Mouse (Mus musculus) gastrocnemius, postnatal 4 days (tissue): Measurements from ENCODE around the gene Tram2. TPM values are rescaled to one million over a fixed set of nuclear protein-coding genes. Genes with fewer than 3 reads are reported as not detected.

ENCODE experiments used
- DNase-seq, 2 experiments: peaks; one replicate each; pipeline ENCODE4 v3.0.0; 2021 to 2022; ENCODE audit warnings: low spot score in 2 of 2, mixed read lengths in 2 of 2
- long read RNA-seq, 2 experiments: library from polyadenylated mRNA; stranded (forward); transcript quantifications; one replicate each; pipeline ENCODE4 v2.0.0; 2021
- total RNA-seq, 2 experiments: library from RNA; stranded (reverse); gene quantifications; 2 replicates each; pipeline ENCODE4 v1.2.3; 2021

The Tram2 gene
- total RNA-seq: 10 to 100 TPM; 20.8 to 21.6 TPM
- long read RNA-seq, experiment 1, full-length matches to known transcripts: 3 of 5 reads
- long read RNA-seq, experiment 1, partial matches to known transcripts: 0 of 5 reads
- long read RNA-seq, experiment 1, other reads (novel, unspliced or antisense): 2 of 5 reads
- long read RNA-seq, experiment 2, full-length matches to known transcripts: 3 of 9 reads
- long read RNA-seq, experiment 2, partial matches to known transcripts: 0 of 9 reads
- long read RNA-seq, experiment 2, other reads (novel, unspliced or antisense): 6 of 9 reads

DNA sequence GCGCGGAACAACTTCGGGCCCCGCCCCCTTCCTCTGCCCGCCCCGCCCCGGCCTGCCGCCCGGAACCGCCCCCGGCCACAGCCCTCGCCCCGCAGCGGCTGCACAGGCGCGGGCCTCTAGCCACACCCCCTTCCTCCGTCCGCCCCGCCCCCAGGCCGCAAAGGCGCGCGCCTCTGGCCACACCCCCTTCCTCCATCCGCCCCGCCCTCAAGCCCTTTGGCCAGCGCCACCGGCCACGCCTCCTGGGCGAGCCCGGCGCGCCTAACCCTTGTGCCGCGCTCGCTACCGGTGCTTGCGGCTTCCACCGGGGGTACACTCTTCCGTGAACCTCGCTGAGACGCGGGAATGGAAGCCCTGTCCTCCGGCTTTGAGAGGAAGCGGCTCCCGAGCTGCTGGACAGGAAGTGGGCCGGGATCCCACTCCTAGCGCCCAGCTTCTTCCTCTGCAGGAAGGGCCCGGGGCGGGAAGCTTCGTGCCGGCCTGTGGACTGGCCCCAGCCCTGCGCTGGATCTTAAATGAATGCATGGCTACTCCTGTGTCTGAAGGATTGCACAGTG is at the start of gene Tram2:
Gene Tram2, minus strand, starts transcription at position 13 of the 557 bp plus-strand sequence.
- peak; percentile 98 to 99 for DNase-seq

GRCm38 (mm10) chr1:21124713-21125336 is 45.8 kb upstream of the Tram2 start:
- DNase-seq: no peak

- no peak for DNase-seq
Observed at GRCm38 (mm10) chr1:21103784-21104183, 24.8 kb upstream of the Tram2 start.

- peak in 1 of 2 experiments; percentile 53 for DNase-seq
Observed at GRCm38 (mm10) chr1:21101221-21102006, 22.4 kb upstream of the Tram2 start.

DNA sequence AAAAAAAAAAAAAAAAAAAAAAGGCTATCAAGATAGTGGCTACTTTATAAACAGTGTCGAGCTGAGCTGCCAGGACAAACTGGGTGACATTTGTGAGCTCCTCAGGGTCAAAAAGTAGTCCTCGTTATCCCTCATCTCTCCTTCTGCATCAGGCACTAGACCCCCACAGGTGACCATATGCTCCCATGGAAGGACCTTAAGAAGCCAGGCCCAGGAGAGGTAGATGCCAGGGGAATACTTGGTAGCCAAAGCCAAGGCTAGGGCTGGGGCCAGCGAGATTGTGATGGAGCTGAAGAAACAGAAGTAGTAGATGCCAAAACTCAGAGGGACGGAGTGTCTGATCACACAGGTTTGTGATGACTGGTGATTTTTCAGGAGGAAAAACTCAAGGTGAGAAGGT is 21.7 kb upstream of the Tram2 start:
- no peak for DNase-seq

GRCm38 (mm10) chr1:21097001-21097989 is 18.3 kb upstream of the Tram2 start:
- DNase-seq: no peak

DNA sequence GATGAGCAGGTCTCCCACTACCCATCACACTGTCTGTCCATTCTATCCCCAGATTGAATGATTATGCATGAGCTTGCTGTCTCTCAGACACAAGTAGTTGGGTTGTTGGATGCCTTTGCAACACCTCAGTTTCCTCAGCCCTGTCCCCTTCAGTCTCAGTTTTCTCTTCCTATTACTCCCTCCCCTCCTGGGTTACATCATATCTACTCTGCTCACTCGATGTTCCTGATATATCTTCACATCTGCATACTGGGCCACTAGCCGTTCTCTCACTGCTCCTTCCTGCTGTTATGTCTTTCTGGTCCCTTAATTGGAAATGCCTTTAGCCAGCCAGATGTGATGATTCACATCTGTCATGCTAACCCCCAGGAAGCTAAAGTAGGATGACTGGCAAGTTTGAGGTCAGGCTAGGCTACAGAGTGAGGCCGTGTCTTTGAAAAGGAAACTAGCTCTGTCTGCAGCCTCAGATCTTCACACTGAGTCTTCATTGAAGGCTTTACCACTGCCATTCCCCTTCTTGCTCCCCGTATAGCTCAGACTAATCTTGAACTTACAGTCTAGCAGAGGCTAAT is 15.7 kb upstream of the Tram2 start:
- DNase-seq: no peak

DNA sequence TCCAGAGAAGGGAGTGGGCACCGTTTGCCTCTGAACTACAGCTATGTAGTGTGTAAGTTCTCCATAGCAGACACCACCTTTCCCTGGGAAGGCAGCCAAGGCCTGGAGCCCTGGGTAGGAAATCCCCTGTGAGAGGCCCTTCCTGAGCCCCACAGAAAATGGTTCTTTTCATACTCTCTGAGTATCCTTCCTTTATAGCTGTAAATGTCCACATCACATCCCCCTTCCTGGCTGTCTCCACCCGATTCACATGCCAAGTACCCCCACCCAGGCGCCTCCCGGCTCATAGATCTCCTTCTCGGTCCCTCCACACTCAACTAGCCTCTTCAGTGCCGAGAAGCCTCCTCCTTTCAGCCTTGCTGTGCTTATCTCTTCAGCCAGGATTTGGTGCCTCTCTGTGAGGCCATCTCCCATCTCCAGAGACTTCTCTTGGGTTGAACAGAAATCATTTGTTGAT is 10.7 kb upstream of the Tram2 start:
- DNase-seq: no peak

- no peak for DNase-seq
Observed at GRCm38 (mm10) chr1:21086291-21086690, 7.3 kb upstream of the Tram2 start.

DNA sequence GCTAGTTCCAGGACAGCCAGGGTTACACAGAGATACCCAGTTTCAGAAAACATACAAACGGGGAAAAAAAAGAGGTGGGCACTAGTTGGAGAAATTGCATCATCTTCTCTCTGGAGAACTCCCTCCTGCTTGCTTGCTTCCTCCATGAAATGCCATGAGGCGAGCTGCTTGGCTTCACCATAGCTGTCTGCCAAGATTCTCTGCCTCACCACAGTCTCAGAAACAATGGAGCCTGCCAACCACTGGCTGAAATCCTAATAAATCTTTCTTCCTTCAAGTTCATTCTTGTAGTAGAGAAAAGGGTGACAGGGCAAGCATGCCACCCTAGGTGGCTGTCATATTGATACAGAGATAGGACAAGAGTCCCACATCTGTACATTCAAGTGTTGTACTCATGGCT is 5.6 kb upstream of the Tram2 start:
- no peak for DNase-seq

DNA sequence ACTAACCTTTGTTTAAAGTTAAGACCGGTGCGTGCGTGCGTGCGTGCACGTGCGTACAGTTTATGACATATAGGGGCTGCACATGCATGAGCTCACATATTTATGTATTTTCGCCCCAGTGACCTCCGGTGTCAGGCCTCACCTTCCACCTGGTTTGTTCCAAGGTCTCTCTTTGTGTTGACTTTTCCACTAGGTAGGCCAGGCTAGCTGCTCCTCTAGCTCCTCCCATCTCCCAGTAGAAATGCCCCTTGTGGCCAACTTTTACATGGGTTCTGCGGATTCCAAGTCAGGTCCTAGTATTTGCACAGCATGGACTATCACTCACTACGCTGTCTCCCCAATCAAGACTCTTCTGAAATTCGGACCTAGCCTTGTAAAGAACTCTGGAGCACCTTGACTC is 1.3 kb upstream of the Tram2 start:
- DNase-seq: no peak

DNA sequence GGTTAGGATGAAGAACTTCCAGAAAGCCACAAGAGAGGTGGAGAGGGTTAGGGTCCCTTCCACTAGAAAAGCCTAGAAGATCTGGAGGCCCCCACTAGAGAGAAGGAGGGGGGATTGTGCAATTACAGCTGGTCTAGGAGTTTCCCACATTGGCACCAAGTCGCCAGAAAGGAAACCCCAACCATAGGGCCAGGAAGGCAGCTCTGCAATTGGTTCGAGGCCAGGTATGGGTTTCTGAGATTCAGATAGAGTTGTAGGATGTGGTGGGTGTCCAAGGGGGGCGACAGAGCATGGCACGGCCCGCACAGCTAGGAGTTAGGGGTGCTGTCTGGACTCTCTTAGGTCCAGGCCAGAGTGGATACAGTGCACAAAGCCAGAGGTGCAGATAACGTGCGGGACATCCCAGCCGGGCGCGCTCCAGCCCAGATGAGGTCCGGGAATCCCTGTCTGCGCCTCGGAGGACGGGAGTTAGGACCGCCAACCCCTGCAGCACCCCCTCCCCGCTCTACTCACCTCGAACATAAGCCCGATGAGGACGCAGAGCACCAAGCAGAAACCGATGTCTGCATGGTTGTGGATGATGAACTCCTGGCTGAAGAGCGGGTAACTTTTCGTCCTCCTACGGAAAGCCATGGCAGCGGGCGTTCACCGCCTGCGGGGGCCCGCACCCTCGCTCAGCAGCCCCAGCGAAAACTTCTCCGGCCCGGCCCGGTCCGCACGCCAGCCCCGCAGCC is 381 bp downstream of the Tram2 start:
- peak; percentile 23 to 51 for DNase-seq

DNA sequence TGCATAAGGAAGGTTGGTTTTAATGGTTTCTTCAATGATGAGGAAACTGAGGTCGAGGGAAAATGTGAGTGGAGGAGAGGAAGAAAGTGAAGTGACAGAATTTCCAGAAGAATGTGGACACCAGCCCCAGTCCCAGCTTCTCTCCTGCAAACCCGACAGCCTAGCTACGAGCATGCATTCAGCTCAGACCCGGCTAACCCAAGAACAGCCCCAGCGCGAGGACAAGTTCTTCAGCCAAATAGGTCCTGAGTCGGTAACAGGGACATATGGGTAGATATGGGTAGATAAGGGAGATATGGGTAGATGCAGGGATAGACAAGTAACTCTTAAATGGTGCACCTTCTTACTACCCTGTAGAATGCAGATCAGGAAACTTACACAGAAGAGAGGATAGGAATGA is 1.4 kb downstream of the Tram2 start:
- DNase-seq: no peak

DNA sequence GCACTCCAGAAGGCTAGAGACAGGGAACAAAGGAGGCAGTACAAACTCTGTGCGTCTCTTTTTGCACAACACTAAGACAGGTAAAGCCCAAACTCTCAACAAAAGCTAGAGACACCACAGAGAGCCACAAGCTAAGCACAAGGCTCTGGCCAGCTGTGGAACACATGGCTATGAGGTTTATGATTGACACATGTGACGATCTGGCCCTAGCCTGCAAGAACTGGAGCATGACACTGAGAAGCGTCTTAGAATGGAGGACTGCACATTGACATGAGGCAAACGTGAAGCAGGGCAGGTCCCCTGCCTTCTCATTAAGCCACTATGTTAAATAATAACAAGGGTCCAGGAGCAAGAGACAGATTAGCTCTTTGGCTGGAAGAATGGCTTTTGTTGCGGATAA is 1.8 kb downstream of the Tram2 start:
- no peak for DNase-seq

GRCm38 (mm10) chr1:21075986-21076495 is 3.0 kb downstream of the Tram2 start:
- DNase-seq: no peak

DNA sequence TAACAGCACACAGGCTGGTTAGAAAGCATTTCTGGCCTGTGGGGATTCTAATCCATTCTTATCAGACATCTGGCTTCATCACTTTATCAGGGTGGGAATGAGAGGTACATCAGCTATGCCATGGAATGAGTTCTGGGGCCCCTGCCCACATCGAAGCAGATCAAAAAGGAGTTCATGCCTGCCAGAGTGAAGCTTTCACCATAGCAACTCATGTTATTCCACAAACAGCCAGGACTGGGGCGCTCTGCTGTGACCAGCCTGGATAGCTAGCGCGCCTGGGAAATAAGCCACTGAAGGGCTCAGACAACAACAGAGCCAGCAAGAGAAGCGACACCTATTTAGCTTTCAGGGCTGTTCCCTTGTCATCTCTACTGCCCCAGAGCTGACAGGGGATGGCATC is 4.8 kb downstream of the Tram2 start:
- no peak for DNase-seq

GRCm38 (mm10) chr1:21072875-21073444 is 6.1 kb downstream of the Tram2 start:
- no peak for DNase-seq

DNA sequence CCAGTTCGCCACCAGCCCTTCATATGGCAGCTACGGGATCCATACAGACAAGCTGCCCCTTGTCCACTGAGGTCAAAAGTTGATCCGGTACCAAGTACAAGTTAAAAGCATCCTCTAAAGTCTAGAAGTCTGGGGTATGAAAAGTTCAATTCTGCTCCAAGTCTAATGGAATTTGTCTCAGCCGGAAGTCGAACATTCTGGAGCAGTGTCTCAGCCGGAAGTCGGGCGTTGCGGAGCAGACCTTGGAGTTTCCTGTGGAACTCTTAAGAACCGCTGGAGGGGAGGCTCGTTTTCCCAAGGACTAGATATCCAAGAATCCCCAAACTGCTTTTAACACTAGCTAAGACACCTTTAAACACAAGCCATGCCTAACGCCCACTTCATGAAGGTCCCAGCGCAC is 8.4 kb downstream of the Tram2 start:
- DNase-seq: no peak
